In genomic region chr5:141302287-141302694, GRCm38 (mm10) we compare ENCODE assay signal across 15 mouse cellular contexts.
DNase-seq lines count a peak whose midpoint lies in the region; ATAC-seq and TF ChIP-seq lines count a peak whose summit lies in the region.
"Had no signal": no experiment of that assay in that cellular context is flagged by ENCODE, and none has a peak within 500 bp of the region (broad histone marks: within the 10 kb centered on the region; RNA-seq: fewer than 3 reads in every experiment).

No protein-coding gene starts in this region.

- 0 out of 2 replicates have a peak, but pooled peaks have one; percentile 22 for ATAC-seq in heart, embryonic 15.5 days (replicated peaks; ENCODE audit: insufficient number of reproducible peaks, insufficient read depth, low FRiP score, low read depth)

- no peak overlapping the region for H3K9ac ChIP-seq in heart, embryonic 15.5 days
- H3K9ac ChIP-seq: forebrain, embryonic 12.5 days; hindbrain, embryonic 15.5 days had no signal

- H3K27me3 ChIP-seq in heart, embryonic 15.5 days: no peaks in the 10 kb centered on the region
- H3K27me3 ChIP-seq: forebrain, embryonic 12.5 days; hindbrain, embryonic 15.5 days had no signal

- peak overlapping the region; percentile 58 for H3K27ac ChIP-seq in heart, embryonic 15.5 days
- H3K27ac ChIP-seq: forebrain, embryonic 12.5 days; hindbrain, embryonic 15.5 days; kidney, postnatal 0 days had no signal

- TF ChIP-seq CTCF in brain, embryonic 14.5 days (IDR thresholded peaks at IDR 0.05; ENCODE audit: borderline replicate concordance, extremely low read depth, insufficient read depth, insufficient read length): no peak

- WGBS in heart, embryonic 15.5 days: 15% methylated on average over 4 of the region's 4 CpGs
- 19% methylated on average over 4 of the region's 4 CpGs for WGBS in large intestine, adult 2 months

- no peak for TF ChIP-seq POLR2A in brain, embryonic 14.5 days (IDR thresholded peaks at IDR 0.05; ENCODE audit: borderline replicate concordance, extremely low read depth, insufficient read depth, insufficient read length, poor library complexity, severe bottlenecking)

- no peaks in the 10 kb centered on the region for H3K36me3 ChIP-seq in heart, embryonic 15.5 days
- H3K36me3 ChIP-seq: forebrain, embryonic 12.5 days; hindbrain, embryonic 15.5 days had no signal

- H3K4me2 ChIP-seq in heart, embryonic 15.5 days: no peak overlapping the region
- H3K4me2 ChIP-seq: forebrain, embryonic 12.5 days; hindbrain, embryonic 15.5 days had no signal

- no peaks in the 10 kb centered on the region for H3K9me3 ChIP-seq in heart, embryonic 15.5 days (replicated peaks)
- H3K9me3 ChIP-seq: forebrain, embryonic 12.5 days; hindbrain, embryonic 15.5 days had no signal

- H3K4me1 ChIP-seq in heart, embryonic 15.5 days (replicated peaks): peaks cover 13% of the 10 kb centered on the region
- H3K4me1 ChIP-seq: forebrain, embryonic 12.5 days; hindbrain, embryonic 15.5 days had no signal

- DNase-seq in heart, adult 11 months: no peak
- peak; percentile 51 for DNase-seq in brain, embryonic 14.5 days (ENCODE audit: low read depth)
- peak; percentile 25 for DNase-seq in large intestine, adult 2 months (ENCODE audit: low read depth, low spot score)
- DNase-seq in lung, postnatal 4 days: peak; percentile 37 to 64
- no peak for DNase-seq in adipocyte (ENCODE audit: low spot score)
- no peak for DNase-seq in testis, postnatal 14 days (ENCODE audit: low spot score)
- DNase-seq: cerebellum, postnatal 36 days; gastrocnemius, postnatal 25 days; left cerebral cortex, postnatal 4 days; retina, postnatal 1 day; spleen, adult 18-20 months had no signal

- H3K4me3 ChIP-seq in heart, embryonic 15.5 days: no peak overlapping the region
- H3K4me3 ChIP-seq: forebrain, embryonic 12.5 days; hindbrain, embryonic 15.5 days had no signal

Comparison
In these comparisons a context has a peak if more than half of its experiments do, and no peak if none do; other contexts are left out.
1. DNase-seq: peak in brain, embryonic 14.5 days (single experiment), large intestine, adult 2 months (single experiment) and lung, postnatal 4 days (2 of 2); none in heart, adult 11 months (single experiment), adipocyte (single experiment) and testis, postnatal 14 days (single experiment).